Mouse (Mus musculus): ENCODE results near the gene Nrm. TPM values are rescaled to one million over a fixed set of nuclear protein-coding genes. Genes with fewer than 3 reads are reported as not detected.

Nrm gene
- polyA plus RNA-seq, 1 experiment: 22.4 TPM

GRCm38 (mm10) chr17:35870884-35871696 lies 10.0 kb downstream of the Nrm start:
- H3K4me1 ChIP-seq (ENCODE audit: control insufficient read depth, insufficient read depth, low read length): peaks cover 4% of the 10 kb centered on the region
- H3K4me3 ChIP-seq (replicated peaks; ENCODE audit: control insufficient read depth, low read depth, low read length): peak overlapping the region; percentile 67
- peak overlapping the region; percentile 87 for H3K27ac ChIP-seq (ENCODE audit: control insufficient read depth, insufficient read depth, low read depth, low read length, poor library complexity)
- WGBS: 24% methylated on average over 8 of the region's 8 CpGs
- no peak for TF ChIP-seq POLR2A (IDR thresholded peaks at IDR 0.05; ENCODE audit: borderline replicate concordance, control insufficient read depth, low read depth, low read length)
- peak; percentile 44 for TF ChIP-seq CTCF (IDR thresholded peaks at IDR 0.05; ENCODE audit: control insufficient read depth, insufficient read depth, low read length)

DNA sequence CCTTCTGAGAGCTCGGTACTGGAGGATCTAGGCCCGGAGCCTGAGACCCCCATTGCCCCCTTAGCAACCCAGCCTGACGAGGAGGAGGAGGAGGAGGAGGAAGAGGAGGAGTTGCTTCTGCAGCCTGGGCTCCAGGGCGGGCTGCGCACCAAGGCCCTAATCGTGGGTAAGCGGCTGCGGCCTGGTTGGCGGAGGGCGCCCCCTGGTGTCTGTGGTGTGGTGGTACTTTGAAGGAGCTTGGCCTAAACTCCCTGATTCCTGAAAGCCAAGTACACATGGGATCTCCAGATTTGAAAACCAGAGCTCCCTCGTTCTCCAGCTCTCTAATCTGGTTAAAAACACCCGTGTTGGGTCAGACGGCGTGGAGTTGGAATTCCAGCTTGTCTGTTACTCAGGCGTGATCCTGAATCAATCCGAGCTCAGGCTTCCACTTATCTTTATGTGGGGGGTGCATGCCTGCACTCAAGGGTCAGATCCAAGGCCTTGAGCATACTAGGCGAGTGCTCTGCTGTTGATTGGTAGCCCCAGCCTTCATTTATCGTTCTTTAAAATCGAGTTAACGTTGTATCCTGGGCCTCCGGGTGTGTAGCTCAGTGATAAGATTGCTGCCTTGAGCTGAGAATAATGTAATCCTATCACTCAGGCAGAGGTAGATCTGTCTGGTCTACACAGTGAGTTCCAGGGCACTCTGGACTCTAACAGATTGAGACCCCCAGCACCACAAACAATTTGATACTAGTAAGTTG lies 12.8 kb downstream of the Nrm start:
- Histone ChIP-seq H3K4me1 (ENCODE audit: control insufficient read depth, insufficient read depth, low read length) (peaks cover 4% of the 10 kb centered on the region), H3K27ac (ENCODE audit: control insufficient read depth, insufficient read depth, low read depth, low read length, poor library complexity) (no peak overlapping the region; the same call in 1 of the 2 replicates), H3K4me3 (replicated peaks; ENCODE audit: control insufficient read depth, low read depth, low read length) (no peak overlapping the region)
- TF ChIP-seq CTCF (IDR thresholded peaks at IDR 0.05; ENCODE audit: control insufficient read depth, insufficient read depth, low read length) (peak; percentile 96), POLR2A (IDR thresholded peaks at IDR 0.05; ENCODE audit: borderline replicate concordance, control insufficient read depth, low read depth, low read length) (no peak)
- WGBS: 24% methylated on average over 21 of the region's 21 CpGs

DNA sequence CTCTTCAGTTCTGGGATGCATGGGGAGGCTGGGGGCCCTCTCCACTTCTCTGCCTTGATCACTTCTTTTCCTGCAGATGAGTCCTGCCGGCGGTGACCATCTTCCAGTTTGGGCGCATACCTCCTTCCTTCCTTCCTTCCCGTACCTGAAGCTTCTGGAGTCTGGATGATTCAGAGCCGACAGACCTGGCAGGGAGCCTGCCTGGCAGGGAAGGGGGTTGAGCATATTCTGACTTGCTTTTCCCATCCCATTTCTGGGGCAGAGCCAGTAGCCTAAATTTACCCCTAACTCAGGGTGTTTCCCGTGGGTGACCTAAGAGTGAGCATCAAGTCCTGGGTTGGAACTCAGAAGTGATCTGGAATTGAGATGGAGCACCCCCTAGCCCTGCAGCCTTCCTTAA lies 13.6 kb downstream of the Nrm start:
- Histone ChIP-seq H3K27ac (ENCODE audit: control insufficient read depth, insufficient read depth, low read depth, low read length, poor library complexity) (no peak overlapping the region), H3K4me3 (replicated peaks; ENCODE audit: control insufficient read depth, low read depth, low read length) (no peak overlapping the region), H3K4me1 (ENCODE audit: control insufficient read depth, insufficient read depth, low read length) (peaks cover 4% of the 10 kb centered on the region)
- TF ChIP-seq POLR2A (IDR thresholded peaks at IDR 0.05; ENCODE audit: borderline replicate concordance, control insufficient read depth, low read depth, low read length): no peak
- no peak for TF ChIP-seq CTCF (IDR thresholded peaks at IDR 0.05; ENCODE audit: control insufficient read depth, insufficient read depth, low read length)
- 75% methylated on average over 6 of the region's 6 CpGs for WGBS

GRCm38 (mm10) chr17:35879245-35880057 lies 18.3 kb downstream of the Nrm start, which contains the start of gene Dhx16:
Gene Dhx16 (plus strand): TSS chr17:35879819.
- peaks cover 2% of the 10 kb centered on the region; the same call in 1 of the 2 replicates for H3K4me1 ChIP-seq (ENCODE audit: control insufficient read depth, insufficient read depth, low read length)
- peak within 1 kb of the TSS; percentile 91 for H3K27ac ChIP-seq (ENCODE audit: control insufficient read depth, insufficient read depth, low read depth, low read length, poor library complexity)
- 6% methylated on average over 66 of the region's 66 CpGs for WGBS
- TF ChIP-seq POLR2A (IDR thresholded peaks at IDR 0.05; ENCODE audit: borderline replicate concordance, control insufficient read depth, low read depth, low read length) (peak; percentile 75; the same call in 1 of the 2 replicates), CTCF (IDR thresholded peaks at IDR 0.05; ENCODE audit: control insufficient read depth, insufficient read depth, low read length) (peak; percentile 89)
- peak within 1 kb of the TSS; percentile 90 for H3K4me3 ChIP-seq (replicated peaks; ENCODE audit: control insufficient read depth, low read depth, low read length)

DNA sequence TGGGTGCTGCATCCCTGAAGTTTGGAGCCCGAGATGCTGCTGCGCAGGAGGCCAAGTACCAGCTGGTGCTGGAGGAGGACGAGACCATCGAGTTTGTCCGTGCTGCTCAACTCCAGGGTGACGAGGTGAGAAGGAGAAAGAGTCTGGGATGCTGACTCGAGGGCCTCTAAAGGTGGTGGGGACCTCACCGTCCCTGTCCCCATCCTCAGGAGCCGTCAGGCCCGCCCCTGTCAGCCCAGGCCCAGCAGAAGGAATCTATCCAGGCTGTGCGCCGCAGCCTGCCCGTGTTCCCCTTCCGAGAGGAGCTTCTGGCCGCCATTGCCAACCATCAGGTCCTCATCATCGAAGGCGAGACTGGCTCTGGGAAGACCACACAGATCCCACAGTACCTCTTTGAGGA lies 21.8 kb downstream of the Nrm start:
- Histone ChIP-seq H3K4me3 (replicated peaks; ENCODE audit: control insufficient read depth, low read depth, low read length) (no peak overlapping the region), H3K27ac (ENCODE audit: control insufficient read depth, insufficient read depth, low read depth, low read length, poor library complexity) (no peak overlapping the region), H3K4me1 (ENCODE audit: control insufficient read depth, insufficient read depth, low read length) (peaks cover 2% of the 10 kb centered on the region; the same call in 1 of the 2 replicates)
- 90% methylated on average over 17 of the region's 17 CpGs for WGBS
- TF ChIP-seq CTCF (IDR thresholded peaks at IDR 0.05; ENCODE audit: control insufficient read depth, insufficient read depth, low read length): no peak
- no peak for TF ChIP-seq POLR2A (IDR thresholded peaks at IDR 0.05; ENCODE audit: borderline replicate concordance, control insufficient read depth, low read depth, low read length)

DNA sequence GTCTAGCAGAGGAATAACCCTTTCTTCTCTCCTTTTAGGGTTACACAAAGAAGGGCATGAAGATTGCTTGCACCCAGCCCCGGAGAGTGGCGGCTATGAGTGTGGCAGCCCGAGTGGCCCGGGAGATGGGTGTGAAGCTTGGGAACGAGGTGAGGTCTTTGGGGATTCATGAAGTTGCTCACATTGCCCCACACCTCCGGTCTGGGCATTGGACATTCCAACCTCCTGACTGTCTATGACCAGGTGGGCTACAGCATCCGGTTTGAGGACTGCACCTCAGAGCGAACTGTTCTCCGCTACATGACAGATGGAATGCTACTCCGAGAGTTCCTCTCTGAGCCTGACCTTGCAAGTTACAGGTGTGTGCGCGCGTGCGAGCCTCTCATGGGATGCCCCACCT lies 22.7 kb downstream of the Nrm start:
- no peak for TF ChIP-seq CTCF (IDR thresholded peaks at IDR 0.05; ENCODE audit: control insufficient read depth, insufficient read depth, low read length)
- TF ChIP-seq POLR2A (IDR thresholded peaks at IDR 0.05; ENCODE audit: borderline replicate concordance, control insufficient read depth, low read depth, low read length): no peak
- no peak overlapping the region for H3K4me3 ChIP-seq (replicated peaks; ENCODE audit: control insufficient read depth, low read depth, low read length)
- WGBS: 94% methylated on average over 14 of the region's 14 CpGs

GRCm38 (mm10) chr17:35887725-35888124 lies 26.6 kb downstream of the Nrm start:
- TF ChIP-seq CTCF (IDR thresholded peaks at IDR 0.05; ENCODE audit: control insufficient read depth, insufficient read depth, low read length): no peak
- TF ChIP-seq POLR2A (IDR thresholded peaks at IDR 0.05; ENCODE audit: borderline replicate concordance, control insufficient read depth, low read depth, low read length): no peak
- no peak overlapping the region for H3K4me3 ChIP-seq (replicated peaks; ENCODE audit: control insufficient read depth, low read depth, low read length)
- H3K27ac ChIP-seq (ENCODE audit: control insufficient read depth, insufficient read depth, low read depth, low read length, poor library complexity): no peak overlapping the region
- 79% methylated on average over 17 of the region's 17 CpGs for WGBS
- no peaks in the 10 kb centered on the region for H3K4me1 ChIP-seq (ENCODE audit: control insufficient read depth, insufficient read depth, low read length)

More for the DNA sequence above, 22.7 kb downstream of the Nrm start:
- H3K4me1 ChIP-seq (ENCODE audit: control insufficient read depth, insufficient read depth, low read length): peaks cover 2% of the 10 kb centered on the region; the same call in 1 of the 2 replicates
- no peak overlapping the region for H3K27ac ChIP-seq (ENCODE audit: control insufficient read depth, insufficient read depth, low read depth, low read length, poor library complexity)
